8 mouse cellular contexts compared by ENCODE assay signal in the genomic region with DNA sequence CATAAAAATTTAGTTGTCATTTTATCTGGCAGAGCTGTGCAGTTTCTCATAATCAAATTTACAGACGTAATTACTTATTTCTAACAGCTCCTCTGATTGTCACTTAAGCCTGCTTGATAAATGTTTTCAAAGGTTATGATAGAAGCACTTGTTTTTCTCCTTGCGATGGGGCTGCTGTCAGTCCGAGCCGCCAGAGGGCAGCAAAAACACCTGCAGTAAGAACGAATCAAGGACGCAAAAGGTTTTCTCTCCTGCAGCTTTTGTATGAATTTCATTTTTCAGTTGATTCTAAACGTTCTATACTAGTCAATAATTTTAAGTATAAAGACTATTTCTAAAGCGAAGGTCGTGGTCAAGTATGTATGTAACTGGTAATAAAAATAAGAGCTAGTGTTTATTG.
A peak's percentile ranks its signal among the peaks of the same experiment; 100 is the strongest.
DNase-seq lines count a peak whose midpoint lies in the region; ATAC-seq and TF ChIP-seq lines count a peak whose summit lies in the region.

No protein-coding gene starts in this region.

- H3K4me1 ChIP-seq in forebrain, postnatal 0 days (ENCODE audit: insufficient read depth), result no peaks in the 10 kb centered on the region
- H3K4me1 ChIP-seq in lung, embryonic 14.5 days (ENCODE audit: insufficient read depth), result no peaks in the 10 kb centered on the region

- TF ChIP-seq CTCF in forebrain, postnatal 0 days (IDR thresholded peaks at IDR 0.05; ENCODE audit: low read depth), result peak; percentile 88
- peak; percentile 84 for TF ChIP-seq CTCF in lung, embryonic 14.5 days (IDR thresholded peaks at IDR 0.05; ENCODE audit: low read depth)

- no peak overlapping the region for H3K4me3 ChIP-seq in forebrain, postnatal 0 days (ENCODE audit: low read depth, low read length)
- no peak overlapping the region for H3K4me3 ChIP-seq in lung, embryonic 14.5 days (ENCODE audit: low read depth, low read length)

- no peak overlapping the region for H3K4me2 ChIP-seq in forebrain, postnatal 0 days (ENCODE audit: low read depth)
- H3K4me2 ChIP-seq in lung, embryonic 14.5 days, result no peak overlapping the region

- no peak overlapping the region for H3K27ac ChIP-seq in forebrain, postnatal 0 days (ENCODE audit: low read depth, low read length)
- no peak overlapping the region for H3K27ac ChIP-seq in lung, embryonic 14.5 days (ENCODE audit: low read depth)

- 6% methylated on average over 9 of the region's 9 CpGs for WGBS in forebrain, postnatal 0 days
- WGBS in lung, embryonic 14.5 days, result 6% methylated on average over 9 of the region's 9 CpGs

- no peaks in the 10 kb centered on the region for H3K36me3 ChIP-seq in forebrain, postnatal 0 days (ENCODE audit: insufficient read depth)
- H3K36me3 ChIP-seq in lung, embryonic 14.5 days (ENCODE audit: insufficient read depth), result no peaks in the 10 kb centered on the region

- ATAC-seq in forebrain, postnatal 0 days, result 0 out of 2 replicates have a peak, but pooled peaks have one; percentile 34
- ATAC-seq in lung, embryonic 14.5 days (ENCODE audit: insufficient read depth), result no peak
- no peak for ATAC-seq in erythroid progenitor cell, adult 5-6 weeks (replicated peaks; ENCODE audit: low FRiP score, poor library complexity, severe bottlenecking)

- no peaks in the 10 kb centered on the region for H3K27me3 ChIP-seq in forebrain, postnatal 0 days (ENCODE audit: insufficient read depth, low read length)
- no peaks in the 10 kb centered on the region for H3K27me3 ChIP-seq in lung, embryonic 14.5 days (ENCODE audit: insufficient read depth, low read length)

- no peak overlapping the region for H3K9ac ChIP-seq in forebrain, postnatal 0 days
- H3K9ac ChIP-seq in lung, embryonic 14.5 days, result no peak overlapping the region

- peak; percentile 12 to 60 for DNase-seq in spleen, postnatal 4 days (ENCODE audit: low spot score in 2 of 2)
- no peak for DNase-seq in spleen, postnatal 36 days (ENCODE audit: low spot score in 2 of 2)
- peak; percentile 0 for DNase-seq in c-Kit-positive CD71-positive TER-119-positive erythroid progenitor cells, embryonic 14.5 days (ENCODE audit: low spot score)
- peak; percentile 84 for DNase-seq in forebrain, postnatal 0 days
- DNase-seq in layer of hippocampus, adult 11-12 months (ENCODE audit: low spot score), result peak; percentile 79
- peak; percentile 88 for DNase-seq in lung, embryonic 14.5 days
- peak; percentile 82 to 88 for DNase-seq in right cerebral cortex, postnatal 10 days (ENCODE audit: low spot score in 2 of 2)

- H3K9me3 ChIP-seq in forebrain, postnatal 0 days (ENCODE audit: low read length), result no peaks in the 10 kb centered on the region
- H3K9me3 ChIP-seq in lung, embryonic 14.5 days (ENCODE audit: low read depth, low read length), result no peaks in the 10 kb centered on the region

Comparison
In these comparisons a context has a peak if more than half of its experiments do, and no peak if none do; other contexts are left out.
1. DNase-seq: peak in spleen, postnatal 4 days (2 of 2), c-Kit-positive CD71-positive TER-119-positive erythroid progenitor cells, embryonic 14.5 days (single experiment), forebrain, postnatal 0 days (single experiment), layer of hippocampus, adult 11-12 months (single experiment), lung, embryonic 14.5 days (single experiment) and right cerebral cortex, postnatal 10 days (2 of 2); none in spleen, postnatal 36 days (0 of 2).